Mouse (Mus musculus) kidney, embryonic 15.5 days (tissue): ENCODE measurements around the gene Vmn1r203. TPM values are rescaled to one million over a fixed set of nuclear protein-coding genes. Genes with fewer than 3 reads are reported as not detected.
"Not testable (repeated sequence)": the region's sequence is repeated elsewhere in the genome, so short reads cannot be mapped to it uniquely, and the experiment has no call there.

Experiments used
- ATAC-seq: fragments of 200-750 bp; cut with Nextera tagmentation; replicated peaks from 2 replicates; pipeline ENCODE4 v1.8.0; 2017; ENCODE audit warnings: moderate TSS enrichment; ENCODE audit not compliant: low FRiP score
- H3K27ac ChIP-seq: fragments of 300-500 bp; sonication (generic); 2 replicates; pipeline ENCODE4 v1.5.1; 2015; ENCODE audit warnings: mild to moderate bottlenecking, inconsistent platforms
- H3K27me3 ChIP-seq: fragments of 300-500 bp; sonication (generic); 2 replicates; pipeline ENCODE4 v1.6.1; 2015; ENCODE audit warnings: inconsistent platforms
- H3K36me3 ChIP-seq: fragments of 300-500 bp; sonication (generic); 2 replicates; pipeline ENCODE4 v1.6.1; 2015; ENCODE audit warnings: inconsistent platforms
- H3K4me1 ChIP-seq: fragments of 300-500 bp; sonication (generic); 2 replicates; pipeline ENCODE4 v1.6.1; 2015; ENCODE audit warnings: inconsistent platforms
- H3K4me2 ChIP-seq: fragments of 300-500 bp; sonication (generic); 2 replicates; pipeline ENCODE4 v1.6.1; 2015; ENCODE audit warnings: moderate library complexity, mild to moderate bottlenecking, inconsistent platforms
- H3K4me3 ChIP-seq: fragments of 300-500 bp; sonication (generic); replicated peaks from 2 replicates; pipeline ENCODE4 v1.5.1; 2015; ENCODE audit warnings: mild to moderate bottlenecking, inconsistent platforms
- H3K9ac ChIP-seq: fragments of 300-500 bp; sonication (generic); 2 replicates; pipeline ENCODE4 v1.6.1; 2015; ENCODE audit warnings: mild to moderate bottlenecking, inconsistent platforms
- H3K9me3 ChIP-seq: fragments of 300-500 bp; sonication (generic); replicated peaks from 2 replicates; pipeline ENCODE4 v1.6.1; 2016; ENCODE audit warnings: inconsistent platforms
- WGBS: fragments of 180-500 bp; shearing (Covaris S2); methylation state at CpG from one replicate; pipeline ENCODE4 v1.1.7; 2015; ENCODE audit warnings: mixed read lengths; 5-methylcytosine and 5-hydroxymethylcytosine counted together
- polyA plus RNA-seq: library from polyadenylated mRNA; unstranded; fragments of >200 nt; fragmentation: Nextera tagmentation; extraction: Ambion mirVana; gene quantifications from 2 replicates; pipeline ENCODE4 v1.2.1, GENCODE M21; 2015

Vmn1r203 gene
- not detected in 2 replicates for polyA plus RNA-seq

- no peak within 1 kb of the TSS for H3K27ac ChIP-seq
- no peak within 1 kb of the TSS for H3K4me2 ChIP-seq
- no peak within 1 kb of the TSS for H3K9ac ChIP-seq
- no peaks in the 10 kb centered on the region for H3K9me3 ChIP-seq
- no peak for ATAC-seq
- H3K36me3 ChIP-seq, result no peaks in the 10 kb centered on the region
- no peak within 1 kb of the TSS for H3K4me3 ChIP-seq
- H3K27me3 ChIP-seq, result no peaks in the 10 kb centered on the region
- no peaks in the 10 kb centered on the region for H3K4me1 ChIP-seq
Observed at GRCm38 (mm10) chr13:22517814-22518213, at the start of gene Vmn1r203. Vmn1r203 (plus strand) TSS chr13:22518114.

- Histone ChIP-seq H3K36me3 (no peaks in the 10 kb centered on the region), H3K4me3 (no peak within 1 kb of the TSS), H3K27ac (no peak within 1 kb of the TSS), H3K4me1 (no peaks in the 10 kb centered on the region), H3K4me2 (no peak within 1 kb of the TSS), H3K9me3 (no peaks in the 10 kb centered on the region), H3K27me3 (no peaks in the 10 kb centered on the region), H3K9ac (no peak within 1 kb of the TSS)
- WGBS, result 72% methylated on average over 1 of the region's 1 CpGs
- ATAC-seq, result no peak
Observed at GRCm38 (mm10) chr13:22471623-22472022, 46.3 kb upstream of the Vmn1r203 start, which contains the start of gene Vmn1r201. Vmn1r201 (plus strand) TSS chr13:22471923.

GRCm38 (mm10) chr13:22502431-22502830 lies 15.5 kb upstream of the Vmn1r203 start:
- H3K4me1 ChIP-seq, result no peaks in the 10 kb centered on the region
- H3K36me3 ChIP-seq, result no peaks in the 10 kb centered on the region
- no peak overlapping the region for H3K9ac ChIP-seq
- H3K27me3 ChIP-seq, result no peaks in the 10 kb centered on the region
- H3K4me3 ChIP-seq, result no peak overlapping the region
- no peak for ATAC-seq
- H3K27ac ChIP-seq, result no peak overlapping the region
- no peak overlapping the region for H3K4me2 ChIP-seq
- WGBS, result 67% methylated on average over 3 of the region's 3 CpGs
- no peaks in the 10 kb centered on the region for H3K9me3 ChIP-seq

- no peak within 1 kb of the TSS for H3K4me3 ChIP-seq
- no peak within 1 kb of the TSS for H3K27ac ChIP-seq
- no peak for ATAC-seq
- no peaks in the 10 kb centered on the region for H3K27me3 ChIP-seq
- H3K9me3 ChIP-seq, result no peaks in the 10 kb centered on the region
- no peaks in the 10 kb centered on the region for H3K36me3 ChIP-seq
- H3K9ac ChIP-seq, result no peak within 1 kb of the TSS
- H3K4me1 ChIP-seq, result no peaks in the 10 kb centered on the region
- H3K4me2 ChIP-seq, result no peak within 1 kb of the TSS
Observed at GRCm38 (mm10) chr13:22505281-22505680, 12.6 kb upstream of the Vmn1r203 start, which contains the start of gene Vmn1r202. Vmn1r202 (minus strand) TSS chr13:22505381.

- not testable (repeated sequence) for H3K27ac ChIP-seq, H3K4me3 ChIP-seq, H3K36me3 ChIP-seq, H3K9ac ChIP-seq, H3K4me2 ChIP-seq, H3K27me3 ChIP-seq, H3K4me1 ChIP-seq, ATAC-seq, H3K9me3 ChIP-seq
- WGBS, result 74% methylated on average over 1 of the region's 1 CpGs
Observed at GRCm38 (mm10) chr13:22552898-22553297, 35.0 kb downstream of the Vmn1r203 start, which contains the start of gene Vmn1r204. Vmn1r204 (plus strand) TSS chr13:22553198.

- H3K4me2 ChIP-seq, ATAC-seq: not testable (repeated sequence)
- WGBS, result 80% methylated on average over 3 of the region's 3 CpGs
Observed at GRCm38 (mm10) chr13:22574911-22575310, 57.0 kb downstream of the Vmn1r203 start.

More at GRCm38 (mm10) chr13:22574911-22575310, 57.0 kb downstream of the Vmn1r203 start:
- H3K36me3 ChIP-seq, H3K9ac ChIP-seq, H3K27me3 ChIP-seq, H3K9me3 ChIP-seq, H3K27ac ChIP-seq, H3K4me3 ChIP-seq, H3K4me1 ChIP-seq: not testable (repeated sequence)

Other genes with a start within 250 kb of the Vmn1r203 start
- gene Vmn1r195, start 247.6 kb upstream of the Vmn1r203 start, polyA plus RNA-seq, result not detected in 2 replicates
- not detected in 2 replicates for gene Vmn1r196, start 228.2 kb upstream of the Vmn1r203 start, polyA plus RNA-seq
- gene Vmn1r197, start 193.5 kb upstream of the Vmn1r203 start, polyA plus RNA-seq, result not detected in 2 replicates
- gene Vmn1r198, start 167.8 kb upstream of the Vmn1r203 start, polyA plus RNA-seq, result not detected in 2 replicates
- gene Vmn1r199, start 138.3 kb upstream of the Vmn1r203 start, polyA plus RNA-seq, result not detected in 2 replicates
- gene Vmn1r200, start 127.7 kb upstream of the Vmn1r203 start, polyA plus RNA-seq, result not detected in 2 replicates
- not detected in 2 replicates for gene Vmn1r201, start 46.2 kb upstream of the Vmn1r203 start, polyA plus RNA-seq
- 0.03 TPM in 1 of 2 replicates, not detected in the other for gene Vmn1r202, start 12.7 kb upstream of the Vmn1r203 start, polyA plus RNA-seq
- not detected in 2 replicates for gene Vmn1r204, start 35.1 kb downstream of the Vmn1r203 start, polyA plus RNA-seq
- gene Vmn1r205, start 74.9 kb downstream of the Vmn1r203 start, polyA plus RNA-seq, result not detected in 2 replicates
- not detected in 2 replicates for gene Vmn1r206, start 106.1 kb downstream of the Vmn1r203 start, polyA plus RNA-seq
- not detected in 2 replicates for gene Vmn1r207-ps, start 211.5 kb downstream of the Vmn1r203 start, polyA plus RNA-seq